Mouse (Mus musculus) adrenal gland, postnatal 36 days (tissue): ENCODE results near the gene Zfp993. TPM values are rescaled to one million over a fixed set of nuclear protein-coding genes. Genes with fewer than 3 reads are reported as not detected.
A peak's percentile ranks its signal among the peaks of the same experiment; 100 is the strongest.
"Not testable (repeated sequence)": the region's sequence is repeated elsewhere in the genome, so short reads cannot be mapped to it uniquely, and the experiment has no call there.

Source experiments
- DNase-seq, 2 experiments: peaks; one replicate each; pipeline ENCODE4 v3.0.0; 2021; ENCODE audit warnings: mixed read lengths in 1 of 2
- long read RNA-seq, 2 experiments: library from polyadenylated mRNA; stranded (forward); transcript quantifications; one replicate each; pipeline ENCODE4 v2.0.0; 2021; ENCODE audit warnings: borderline sequencing depth in 2 of 2
- total RNA-seq, 2 experiments: library from RNA; stranded (reverse); gene quantifications; 2 replicates each; pipeline ENCODE4 v1.2.3; 2021

The Zfp993 gene
- 1 to 10 TPM; 3.6 to 3.8 TPM for total RNA-seq
- long read RNA-seq, experiment 1, partial matches to known transcripts: 0 of 6 reads
- long read RNA-seq, experiment 1, other reads (novel, unspliced or antisense): 6 of 6 reads
- long read RNA-seq, experiment 2, partial matches to known transcripts: 0 of 2 reads
- long read RNA-seq, experiment 2, other reads (novel, unspliced or antisense): 2 of 2 reads

DNA sequence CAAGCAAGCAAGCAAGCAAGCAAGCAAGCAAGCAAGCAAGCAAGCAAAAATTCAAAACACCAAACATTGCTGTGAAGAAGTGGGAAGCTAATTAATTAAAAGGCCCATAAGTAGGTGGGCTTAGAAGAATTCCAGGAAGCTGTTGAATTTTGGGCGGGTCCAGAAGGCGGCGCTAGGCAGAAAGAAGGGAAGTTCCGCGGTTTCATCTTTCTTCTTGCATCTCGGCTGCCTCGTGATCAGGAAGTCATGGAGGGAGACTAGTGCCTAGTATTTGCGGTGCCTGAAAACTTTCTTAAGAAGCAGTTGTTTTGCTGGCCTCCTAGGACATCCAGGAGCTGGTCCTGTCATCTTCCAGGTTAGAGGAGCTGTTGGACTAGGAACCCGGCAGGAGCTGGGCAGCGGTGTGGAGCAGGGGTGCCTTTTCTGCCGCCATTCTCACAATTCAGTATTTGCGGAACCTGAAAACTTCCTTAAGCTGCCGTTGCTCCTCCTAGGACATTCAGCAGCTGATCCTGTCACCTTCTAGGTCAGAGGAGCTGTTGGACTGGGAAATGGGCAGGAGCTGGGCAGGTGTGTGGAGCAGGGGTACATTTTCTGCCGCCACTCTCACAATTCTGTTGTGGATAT, at the start of gene Zfp993:
Gene Zfp993 (plus strand): TSS at position 188 of the 627 bp plus-strand sequence.
- DNase-seq: not testable (repeated sequence)

DNA sequence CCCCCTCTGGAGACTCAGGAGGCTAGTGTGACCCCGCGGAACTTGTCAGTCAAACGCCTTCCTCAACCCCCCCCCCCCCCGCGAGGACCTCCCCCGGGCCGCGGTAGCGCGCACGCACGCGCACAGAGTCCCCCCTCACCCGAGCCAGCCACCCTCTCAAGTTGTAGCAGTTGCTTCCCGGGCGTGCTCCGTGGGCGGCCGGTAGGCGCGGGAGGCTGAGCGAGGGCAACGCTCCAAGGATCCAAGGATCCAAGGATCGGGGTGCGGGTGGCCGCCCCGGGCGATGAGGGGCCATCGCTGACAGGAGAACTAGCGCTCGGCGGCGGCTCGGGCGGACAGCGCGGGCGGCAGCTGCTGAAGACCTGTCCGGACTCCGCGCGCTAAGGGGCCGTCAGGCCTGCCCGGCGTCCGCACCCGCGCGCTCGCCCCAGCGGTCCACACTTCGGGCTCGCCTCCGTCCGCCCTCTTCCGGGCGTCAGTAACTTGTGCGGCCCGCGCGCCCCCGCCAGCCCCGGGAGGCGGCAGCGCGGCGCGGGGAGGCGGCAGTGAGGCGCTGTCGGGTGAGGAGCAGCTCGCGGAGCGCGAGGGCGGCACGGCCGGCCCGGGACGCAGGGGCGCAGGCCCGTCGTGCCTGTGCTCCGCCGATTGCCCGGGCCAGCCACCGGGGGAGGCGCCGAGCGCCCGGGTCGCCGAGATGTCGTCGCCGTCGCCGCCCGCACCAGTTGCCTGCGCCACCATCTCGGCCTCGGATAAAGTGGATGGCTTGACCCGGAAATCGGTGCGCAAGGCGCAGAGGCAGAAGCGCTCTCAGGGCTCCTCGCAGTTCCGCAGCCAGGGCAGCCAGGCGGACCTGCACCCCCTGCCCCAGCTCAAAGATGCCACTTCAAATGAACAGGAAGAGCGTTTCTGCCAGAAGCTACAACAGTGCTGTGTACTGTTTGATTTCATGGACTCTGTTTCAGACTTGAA, 30.6 kb upstream of the Zfp993 start:
- not testable (repeated sequence) for DNase-seq

- peak in 1 of 2 experiments; percentile 4 for DNase-seq
Observed at GRCm38 (mm10) chr4:146603578-146604399, 7.0 kb upstream of the Zfp993 start.

DNA sequence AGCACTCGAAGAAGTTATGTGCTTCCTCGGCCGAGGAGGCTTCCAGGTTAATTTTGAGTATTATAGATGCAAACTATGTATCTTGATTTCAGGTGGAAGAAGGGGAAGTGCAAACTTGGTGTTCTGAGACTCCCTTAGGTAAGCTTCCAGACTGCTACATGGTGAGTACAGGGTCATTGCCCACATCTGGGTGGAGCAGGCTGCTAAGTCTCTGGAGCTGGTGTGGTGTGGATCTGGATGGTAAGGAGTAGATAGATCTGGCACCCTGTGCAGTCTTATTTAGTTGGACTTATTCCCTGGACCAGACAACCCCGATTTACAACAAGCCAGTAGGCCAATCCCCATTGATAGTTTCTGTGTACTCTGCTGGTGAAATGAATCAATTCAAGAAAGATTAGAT, 33.6 kb downstream of the Zfp993 start:
- not testable (repeated sequence) for DNase-seq

DNA sequence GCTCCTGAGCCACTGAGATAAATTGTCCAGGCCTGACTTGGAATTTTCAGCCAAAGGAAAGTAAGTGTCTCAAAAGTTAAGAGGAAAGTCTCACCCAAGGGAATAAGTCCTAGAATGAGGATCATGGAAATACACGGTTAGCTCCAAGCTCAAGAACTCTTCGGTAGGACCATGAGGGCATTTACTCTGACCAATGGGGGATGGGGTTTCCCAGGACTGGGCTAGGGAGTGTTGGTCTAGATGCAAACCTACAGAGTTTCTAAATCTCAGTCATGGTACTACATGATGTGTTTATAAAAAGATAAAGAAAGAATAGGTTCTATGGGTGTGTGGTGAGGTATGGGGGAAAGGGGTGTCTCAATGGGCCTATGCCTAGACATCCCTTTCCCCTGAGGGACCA, 38.9 kb downstream of the Zfp993 start:
- DNase-seq: not testable (repeated sequence)

DNA sequence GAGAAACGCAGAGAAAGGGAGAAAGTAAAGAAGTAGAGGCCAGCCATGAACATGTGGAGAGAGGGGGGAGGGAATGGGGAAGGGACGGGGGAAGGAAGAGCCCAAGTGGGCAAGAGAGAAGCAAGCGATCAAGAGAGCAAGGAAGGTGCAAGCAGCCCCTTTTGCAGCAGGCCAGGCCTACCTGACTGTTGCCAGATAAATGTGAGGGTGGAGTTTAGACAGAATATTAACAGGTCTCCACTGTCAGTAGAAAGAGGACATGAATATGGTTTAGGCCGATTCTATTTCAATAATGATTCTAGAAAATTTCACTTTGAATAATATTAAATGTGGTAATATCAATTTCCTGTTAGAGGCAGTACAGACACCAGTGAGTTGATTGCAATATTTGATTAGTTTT, 39.4 kb downstream of the Zfp993 start:
- not testable (repeated sequence) for DNase-seq

GRCm38 (mm10) chr4:146650639-146651038, 39.9 kb downstream of the Zfp993 start:
- DNase-seq: not testable (repeated sequence)

Other genes starting within 250 kb of the Zfp993 start
- 1 to 10 TPM; 4.0 to 5.8 TPM for gene Zfp992, start 161.9 kb upstream of the Zfp993 start, total RNA-seq
- gene Zfp981, start 108.9 kb upstream of the Zfp993 start, total RNA-seq: under 1 TPM; 0.30 to 0.99 TPM